Mouse (Mus musculus) NIH3T3 (cell line): ENCODE data around the gene Hikeshi.
A peak's percentile ranks its signal among the peaks of the same experiment; 100 is the strongest.

Experiments used
- DNase-seq: peaks from one replicate; pipeline ENCODE4 v3.0.0-alpha.2; 2012; ENCODE audit warnings: low read depth

Gene Hikeshi

DNA sequence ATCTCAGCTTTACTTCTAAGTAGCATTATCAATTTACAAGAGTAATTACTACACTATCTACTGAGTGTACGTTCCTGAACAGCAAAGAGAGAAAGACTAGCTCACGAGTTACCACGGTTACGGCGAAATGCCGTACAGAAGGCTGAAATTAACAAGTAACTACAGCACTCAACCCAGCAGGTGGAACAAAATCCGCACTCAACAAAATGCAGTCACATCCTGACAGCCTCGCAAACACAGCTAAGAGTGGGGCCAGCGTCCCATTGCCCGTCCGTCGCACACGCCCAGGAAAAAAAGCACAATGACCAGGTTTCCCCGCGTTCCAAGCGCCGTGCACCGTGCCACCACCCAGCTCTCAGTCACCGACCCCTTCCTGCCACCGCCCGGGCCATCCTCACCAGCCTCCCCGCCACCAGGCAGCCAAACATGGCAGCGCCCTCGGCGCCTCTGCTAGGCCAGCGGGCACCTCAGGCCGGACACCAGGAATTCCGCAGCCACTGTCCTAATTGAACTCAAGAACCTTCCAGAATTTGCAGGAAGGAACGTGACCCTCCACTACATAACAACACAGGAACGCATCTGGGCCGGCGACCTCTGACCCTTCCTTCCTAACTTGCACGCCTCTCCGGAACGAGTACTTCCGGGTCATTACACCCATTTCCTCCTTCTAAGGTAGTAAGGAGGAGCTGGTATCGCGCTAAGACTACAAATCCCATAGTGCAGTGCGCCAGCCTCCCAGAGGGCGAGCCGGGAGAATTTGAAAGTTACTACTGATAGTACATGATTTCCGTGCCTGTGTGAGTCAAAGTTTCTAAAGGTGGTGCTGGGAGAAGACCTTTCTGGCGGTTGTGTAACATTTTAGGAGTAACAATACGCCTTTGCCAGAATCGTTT lies at the start of gene Hikeshi:
TSS of gene Hikeshi (minus strand) at position 634 of the 893 bp plus-strand sequence.
- peak; percentile 97 for DNase-seq

DNA sequence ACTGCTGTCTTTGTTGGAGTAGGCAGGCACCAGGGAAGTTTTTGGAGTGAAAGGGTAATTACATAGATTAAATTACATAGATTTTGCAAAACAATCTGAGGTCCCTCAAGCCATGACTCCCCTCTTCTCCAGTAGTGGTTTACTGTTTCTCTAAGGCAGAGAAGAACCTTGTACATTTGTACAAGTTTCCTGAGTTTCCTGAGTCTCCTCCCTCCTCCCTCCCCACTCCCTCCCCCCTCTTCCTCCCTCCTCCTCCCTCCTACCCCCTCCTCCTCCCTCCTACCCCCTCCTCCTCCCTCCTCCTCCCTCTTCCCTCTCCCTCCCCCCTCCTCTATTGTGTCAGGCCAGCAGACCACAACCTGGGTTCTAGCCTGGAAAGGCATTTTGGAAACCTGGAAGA lies 43.4 kb upstream of the Hikeshi start:
- DNase-seq = no peak

DNA sequence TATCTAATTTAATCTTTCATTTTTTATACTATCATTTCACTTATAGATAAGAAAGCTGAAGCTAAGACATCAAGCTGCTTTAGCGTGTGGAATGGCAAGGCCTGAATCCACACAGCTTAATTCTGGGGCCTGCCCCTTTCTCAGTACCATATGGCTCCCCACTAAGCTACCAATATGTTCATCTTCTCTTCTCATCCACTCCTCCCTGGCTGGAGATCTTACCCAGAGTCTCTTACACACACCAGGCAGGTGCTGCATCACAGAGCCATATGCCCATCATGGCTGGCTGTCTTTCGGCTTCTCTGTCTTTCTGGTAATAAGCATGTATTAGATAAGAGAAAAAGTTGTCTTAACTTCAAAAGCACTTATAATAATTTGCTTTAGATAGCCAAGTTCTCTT lies 42.4 kb upstream of the Hikeshi start:
- DNase-seq = no peak

DNA sequence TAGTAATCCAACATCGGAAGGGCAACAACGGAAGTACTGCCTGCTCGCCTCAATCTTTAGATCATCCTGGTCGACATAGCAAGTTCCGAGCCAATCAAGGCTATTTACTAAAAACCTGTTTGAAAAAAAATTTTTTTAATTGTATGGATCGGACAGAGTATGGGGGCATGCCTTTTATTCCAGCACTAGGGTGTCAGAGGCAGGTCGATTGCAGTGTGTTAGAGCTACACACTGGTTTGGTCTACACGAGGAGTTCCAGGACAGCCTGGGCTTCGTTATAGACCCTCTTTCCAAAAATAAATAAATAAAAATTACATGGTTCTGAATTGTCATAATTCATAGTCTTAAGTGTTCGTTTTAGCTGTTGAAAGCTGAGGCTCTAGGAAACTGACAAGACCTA lies 40.6 kb upstream of the Hikeshi start:
- no peak for DNase-seq

DNA sequence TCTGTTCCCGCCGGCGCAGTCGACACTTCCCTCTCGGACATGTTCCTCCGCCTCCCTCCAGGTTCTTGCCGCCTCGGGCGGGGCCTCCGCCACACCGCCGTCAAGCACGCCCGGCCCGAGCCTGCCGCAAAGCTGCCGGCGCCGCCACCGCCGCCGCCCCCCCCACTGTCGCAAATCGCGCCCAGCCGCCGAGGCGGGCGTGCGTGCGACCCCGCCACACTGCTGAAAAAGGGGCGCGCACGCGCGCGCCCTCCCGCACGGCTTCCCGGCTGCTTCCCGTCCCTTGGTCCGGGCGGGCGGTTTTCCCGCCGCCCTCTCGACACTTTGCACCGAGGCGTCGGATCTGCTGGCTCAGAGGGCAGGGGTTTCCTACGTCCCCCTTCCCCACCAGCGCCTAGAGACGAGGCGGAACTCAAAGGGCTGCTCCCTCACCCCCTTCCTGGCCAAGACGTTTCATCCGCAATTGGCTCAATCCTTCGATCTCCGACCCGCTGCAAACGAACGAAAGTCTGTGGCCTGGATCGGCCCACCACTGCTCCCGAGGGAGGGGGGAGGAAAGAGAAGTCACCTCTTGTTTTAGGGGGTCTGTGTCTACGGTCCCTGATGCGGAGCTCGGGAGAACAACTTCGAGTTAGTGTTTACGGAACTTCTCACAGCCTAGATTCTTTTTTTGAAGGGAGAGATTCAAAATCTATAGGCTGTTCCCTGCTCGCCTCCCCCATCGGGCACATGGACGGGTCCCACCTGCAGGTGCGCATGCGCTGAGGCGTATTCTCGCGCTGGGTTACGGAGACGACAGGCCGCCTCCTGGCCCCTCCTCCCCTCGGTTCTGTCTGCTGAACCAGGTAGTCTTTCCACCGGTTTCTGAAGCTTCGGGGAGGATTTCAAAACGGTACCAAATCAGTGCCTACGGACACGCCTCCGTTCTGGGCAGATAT lies 39.8 kb upstream of the Hikeshi start, which contains the start of gene Eed:
TSS of gene Eed (minus strand) at position 499 of the 938 bp plus-strand sequence.
- peak; percentile 97 for DNase-seq

DNA sequence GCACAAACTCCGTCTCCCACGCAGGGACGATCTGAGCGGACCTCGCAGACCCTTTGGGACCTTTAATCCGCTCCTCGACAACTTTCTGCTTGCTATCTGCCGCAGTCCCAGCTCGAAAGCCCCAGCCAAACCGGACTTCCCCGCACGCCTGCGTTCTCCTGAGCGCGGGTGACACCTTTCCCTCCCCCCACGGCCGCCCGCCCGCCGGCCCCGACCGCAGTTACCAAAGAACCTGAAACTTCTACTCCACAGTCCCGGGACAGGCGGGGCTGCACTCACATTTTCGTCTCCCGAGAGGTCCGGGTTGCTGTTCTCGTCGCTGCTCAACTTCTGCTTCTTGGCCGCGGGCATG lies 39.1 kb upstream of the Hikeshi start:
- no peak for DNase-seq

DNA sequence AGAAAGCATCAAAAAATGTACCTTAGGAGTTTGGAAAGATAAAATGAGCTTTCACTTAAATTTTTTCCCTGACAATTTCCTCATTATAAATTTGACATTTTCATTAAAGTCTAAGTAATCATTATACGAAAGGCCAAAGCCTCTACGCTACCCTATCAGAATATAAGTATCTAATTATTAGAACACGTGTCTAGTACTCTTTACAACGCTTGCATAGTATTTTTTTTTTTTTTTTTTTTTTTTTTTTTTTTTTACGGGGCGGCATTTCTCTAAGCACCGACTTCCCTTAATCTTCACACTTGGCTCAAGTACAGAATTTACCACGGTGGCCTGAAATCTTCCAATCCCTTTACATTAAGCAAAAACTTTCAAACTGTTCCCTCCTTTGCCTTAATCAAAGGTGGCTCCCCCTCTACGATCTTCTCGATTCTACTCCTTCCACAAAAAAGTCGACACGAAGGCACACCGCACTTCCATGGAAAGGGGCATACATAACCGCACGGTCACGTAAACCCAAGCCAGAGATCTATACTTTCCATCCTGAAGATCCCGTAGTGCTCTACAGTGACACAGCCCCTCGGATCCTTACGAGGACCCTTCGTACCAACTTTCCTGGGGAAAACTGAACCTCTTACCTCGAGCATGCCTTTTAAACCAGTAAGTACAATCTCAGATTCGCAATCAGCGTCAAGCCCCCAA lies 38.6 kb upstream of the Hikeshi start:
- peak; percentile 36 for DNase-seq

DNA sequence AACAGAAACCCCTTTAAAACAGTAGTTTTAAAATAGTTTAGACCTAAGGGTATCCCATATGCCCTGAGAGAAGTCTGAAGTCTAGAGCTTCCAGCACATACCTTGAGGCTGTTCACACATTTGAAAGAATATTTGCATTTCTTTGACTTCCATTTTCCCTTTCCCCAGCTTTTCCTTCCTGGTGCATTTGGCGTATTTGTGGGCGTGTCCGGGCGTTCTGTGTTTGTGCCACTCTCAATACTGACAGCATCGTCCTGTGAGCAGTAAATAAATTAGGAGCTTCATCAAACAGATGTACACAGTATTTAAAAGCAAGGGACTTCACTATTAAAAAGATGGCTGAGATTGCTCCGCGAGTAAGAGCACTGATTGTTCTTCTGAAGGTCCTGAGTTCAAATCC lies 35.8 kb upstream of the Hikeshi start:
- no peak for DNase-seq

DNA sequence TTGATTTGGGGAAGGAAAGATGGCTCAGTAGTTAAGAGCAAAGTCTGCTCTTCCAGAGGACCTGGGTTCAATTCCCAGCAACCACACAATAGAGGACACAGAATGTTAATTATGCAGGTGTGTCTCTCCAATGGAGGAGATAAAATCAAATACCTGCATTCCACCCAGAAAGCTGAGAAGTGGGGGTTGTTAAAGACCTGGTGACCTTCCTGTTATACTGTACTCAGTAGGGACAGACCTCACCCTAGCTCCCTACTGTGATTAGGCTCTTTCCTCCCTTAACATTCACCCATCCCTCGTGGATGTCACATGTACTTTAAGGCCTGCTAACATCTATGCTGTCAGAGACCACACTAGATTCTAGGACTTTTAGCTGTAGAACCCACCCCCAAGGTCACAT lies 34.6 kb upstream of the Hikeshi start:
- DNase-seq = no peak

DNA sequence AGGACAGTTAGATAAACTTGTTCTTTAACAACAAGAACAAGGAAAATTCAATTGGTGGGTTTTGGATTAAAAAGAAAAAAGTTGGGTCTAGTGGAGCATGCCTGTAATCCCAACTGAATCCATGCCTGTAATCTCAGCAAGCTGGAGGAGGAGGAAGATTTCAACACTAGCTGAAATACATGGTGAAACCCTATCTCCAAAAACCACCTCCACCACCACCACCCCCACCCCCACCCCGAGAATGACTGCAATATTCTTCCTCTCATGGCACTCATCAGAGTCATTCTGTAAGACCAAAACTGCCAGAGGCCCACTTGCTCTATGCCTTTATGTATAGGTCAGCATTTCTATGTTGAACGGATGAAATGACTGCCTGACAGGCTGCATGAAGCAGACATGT lies 26.2 kb upstream of the Hikeshi start:
- DNase-seq = no peak

DNA sequence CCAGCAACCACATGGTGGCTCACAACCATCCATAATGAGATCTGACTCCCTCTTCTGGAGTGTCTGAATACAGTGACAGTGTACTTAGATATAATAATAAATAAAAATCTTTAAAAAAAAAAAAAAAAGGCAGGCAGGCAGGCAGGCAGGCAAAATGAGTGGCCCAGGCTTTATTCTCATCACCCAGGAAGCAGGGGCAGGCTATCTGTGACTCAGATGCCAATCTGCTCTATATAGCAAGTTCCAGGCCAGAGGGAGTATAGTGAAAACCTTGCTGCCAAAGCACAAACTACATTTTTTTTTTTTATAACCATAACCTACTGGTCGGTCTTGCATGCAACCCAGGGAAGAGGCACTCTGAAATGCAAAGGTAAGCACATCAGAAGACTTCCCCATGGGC lies 25.8 kb upstream of the Hikeshi start:
- no peak for DNase-seq

DNA sequence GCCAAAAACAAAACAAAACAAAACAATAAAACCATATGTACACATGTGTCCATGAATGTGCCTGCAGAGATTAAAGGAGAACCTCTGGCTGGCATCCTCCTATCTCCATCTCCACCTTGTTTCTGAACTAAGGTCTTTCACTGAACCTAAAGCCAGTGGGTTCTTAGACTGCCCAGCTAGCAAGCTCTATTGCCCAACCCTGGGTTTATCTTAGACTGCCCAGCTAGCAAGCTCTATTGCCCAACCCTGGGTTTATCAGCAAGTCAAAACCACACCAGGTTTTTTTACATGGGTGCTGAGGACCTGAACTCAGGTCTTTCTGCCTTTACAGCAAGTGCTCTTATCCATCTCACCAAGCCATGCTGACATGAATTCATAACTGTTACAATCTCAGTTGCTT lies 22.1 kb upstream of the Hikeshi start:
- DNase-seq = no peak

DNA sequence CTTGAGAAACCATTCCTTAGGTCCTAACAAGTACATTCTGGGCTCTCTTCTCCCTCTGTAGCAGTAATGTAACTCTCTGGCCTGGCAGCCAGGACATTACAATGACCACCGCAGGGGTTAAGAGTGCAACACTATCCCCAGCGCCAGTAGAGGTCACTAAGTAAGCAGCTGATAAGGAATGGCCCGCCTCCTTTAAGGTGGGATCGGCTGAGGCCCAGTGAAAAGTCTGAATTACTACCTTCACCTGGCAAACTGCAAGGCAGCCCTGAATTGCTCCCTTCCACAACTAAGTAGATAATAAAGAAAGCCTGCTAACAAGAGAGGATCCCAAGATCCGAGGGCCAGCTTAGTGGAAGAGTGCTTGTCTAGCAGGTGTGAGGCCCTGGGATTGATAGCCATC lies 16.3 kb upstream of the Hikeshi start:
- DNase-seq = no peak

DNA sequence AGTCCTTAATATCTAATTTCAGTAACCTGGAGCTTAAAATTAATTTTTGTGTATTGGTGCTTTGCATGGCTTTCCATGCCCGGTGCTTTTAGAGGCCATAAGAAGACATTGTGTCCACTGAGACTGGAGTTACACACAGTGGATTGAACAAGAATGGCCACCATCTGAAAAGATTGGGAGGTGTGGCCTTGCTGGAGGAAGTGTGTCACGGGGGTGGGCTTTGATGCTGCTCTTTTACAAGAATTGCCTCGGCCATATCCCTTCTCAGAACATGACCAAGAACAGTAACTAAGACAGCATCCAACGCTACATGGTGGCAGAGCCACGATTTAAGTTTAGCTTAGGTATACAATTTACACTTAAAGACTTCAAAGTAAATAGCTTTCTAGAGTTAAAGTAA lies 13.3 kb upstream of the Hikeshi start:
- DNase-seq = no peak

DNA sequence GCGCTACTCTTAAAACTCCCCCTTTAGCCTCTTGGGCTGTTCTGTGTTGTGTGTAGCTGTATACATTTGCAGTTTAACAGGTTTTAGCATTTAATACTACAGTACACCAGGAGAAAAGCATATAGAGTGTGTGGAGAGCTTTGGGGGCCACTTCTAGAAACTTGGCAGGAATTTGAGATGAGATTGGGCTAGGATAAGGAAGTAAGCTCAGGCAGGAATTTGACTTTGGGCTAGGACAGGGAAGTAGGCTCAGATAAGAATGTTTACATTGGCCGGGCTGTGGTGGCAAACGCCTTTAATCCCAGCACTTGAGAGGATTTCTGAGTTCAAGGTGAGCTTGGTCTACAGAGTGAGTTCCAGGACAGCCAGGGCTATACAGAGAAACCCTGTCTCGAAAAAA lies 8.4 kb upstream of the Hikeshi start:
- DNase-seq = no peak

DNA sequence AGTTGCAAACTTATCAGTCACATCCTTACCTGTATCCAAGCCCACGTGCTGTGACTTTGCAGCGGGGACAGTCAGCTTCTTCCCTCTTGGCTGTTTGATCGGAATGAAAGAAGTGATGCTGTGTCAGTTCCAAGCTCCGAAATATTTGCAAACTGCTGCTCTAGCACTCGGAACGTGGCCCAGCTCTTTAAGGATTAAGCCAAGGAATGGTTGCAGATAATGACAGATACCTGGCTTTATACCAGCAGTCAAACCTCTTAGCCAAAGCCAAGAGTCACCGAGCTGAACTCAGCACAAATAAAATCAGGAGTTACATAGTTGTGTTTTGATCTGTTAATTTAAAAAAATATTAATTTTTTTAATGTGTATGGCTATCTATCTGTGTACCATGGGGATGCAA lies 7.0 kb upstream of the Hikeshi start:
- peak; percentile 68 for DNase-seq

DNA sequence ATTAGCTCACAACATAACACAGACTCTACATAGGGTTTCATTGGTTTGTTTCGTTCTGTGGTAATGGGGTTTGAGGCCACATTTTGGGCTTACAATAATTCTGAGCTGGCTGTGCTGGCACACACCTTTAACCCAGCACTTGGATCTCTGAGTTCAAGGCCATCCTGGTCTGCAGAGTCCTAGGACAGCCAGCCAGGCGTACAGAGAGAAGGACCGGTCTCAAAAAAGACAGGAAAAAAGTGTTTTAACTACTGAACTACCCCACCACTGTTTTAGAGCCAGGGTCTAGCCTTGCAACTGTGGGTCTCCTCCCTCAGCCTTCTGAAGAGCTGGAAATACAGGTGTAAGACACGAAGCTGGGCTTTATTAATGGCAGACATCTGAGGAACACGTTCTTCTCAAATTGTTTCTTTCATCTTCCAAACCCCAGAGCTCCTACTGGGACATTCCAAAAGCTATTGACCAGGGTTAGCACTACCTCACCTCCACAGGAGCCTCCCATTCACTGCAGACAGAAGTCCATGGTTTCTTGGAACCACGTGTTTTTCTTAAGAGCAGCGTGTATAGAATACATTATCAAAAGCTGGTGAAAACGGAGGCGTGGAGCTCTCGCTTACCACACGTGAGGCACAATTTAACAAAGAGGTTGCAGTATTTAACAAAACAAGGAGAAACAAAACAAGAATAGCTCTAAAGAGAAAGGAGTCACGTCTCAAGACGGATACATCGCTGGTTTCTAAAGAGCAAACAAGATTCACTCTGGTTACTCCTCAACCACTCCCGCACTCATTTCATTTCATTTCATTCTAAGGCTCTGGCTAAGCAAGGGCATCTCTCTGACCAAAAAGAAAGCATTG lies 1.3 kb downstream of the Hikeshi start:
- peak; percentile 30 for DNase-seq

DNA sequence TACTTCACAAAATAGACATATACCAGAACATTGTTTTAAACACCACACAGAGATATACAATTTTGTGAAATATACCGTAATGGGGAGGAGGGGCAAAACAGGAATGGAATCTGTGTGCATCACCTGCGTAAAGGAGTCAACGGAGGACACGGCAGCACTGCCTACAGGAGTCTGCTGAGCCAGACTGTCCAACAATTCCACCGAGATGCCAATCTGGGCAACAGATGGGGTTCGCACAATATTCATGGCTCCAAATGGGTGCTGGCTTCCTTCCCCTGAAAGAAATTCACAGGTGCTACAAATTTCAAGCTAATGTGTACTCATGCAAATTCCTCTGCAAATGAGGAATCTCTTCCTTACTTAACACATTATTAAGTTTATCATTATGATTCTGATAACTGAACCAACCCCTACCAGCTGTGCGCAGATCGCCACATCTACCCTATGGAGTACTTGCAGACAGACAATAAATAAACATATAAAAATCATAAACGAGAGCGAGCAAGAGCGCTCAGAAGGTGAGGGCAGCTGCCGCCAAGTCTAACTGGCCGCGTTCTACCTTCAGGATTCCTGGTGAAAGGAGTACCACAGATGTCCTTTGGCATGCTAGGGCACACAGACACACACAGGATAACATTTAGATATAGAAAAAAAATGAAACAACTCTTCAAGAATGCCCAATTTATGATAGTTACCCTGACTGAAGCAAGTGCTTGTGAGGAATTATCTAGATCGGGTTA lies 17.4 kb downstream of the Hikeshi start:
- DNase-seq = no peak

DNA sequence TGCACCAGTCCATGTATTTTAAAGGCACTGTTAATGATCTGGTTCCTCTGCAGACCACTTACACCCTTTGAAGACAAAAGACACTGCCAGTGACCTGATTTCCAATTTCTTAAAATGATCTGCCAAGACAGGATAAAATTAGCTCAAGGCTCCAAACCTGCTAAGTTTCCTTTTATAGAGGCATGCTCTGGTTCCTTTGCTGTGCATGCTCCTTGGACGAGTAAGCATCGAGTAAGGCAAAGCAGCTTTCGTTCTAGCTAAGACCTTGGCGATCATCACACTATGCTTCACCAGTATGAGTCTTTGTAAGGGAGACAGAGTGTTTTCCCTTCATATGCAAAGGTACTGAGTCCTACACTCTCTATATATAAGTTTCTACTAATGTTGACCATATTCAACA lies 23.2 kb downstream of the Hikeshi start:
- peak; percentile 59 for DNase-seq

DNA sequence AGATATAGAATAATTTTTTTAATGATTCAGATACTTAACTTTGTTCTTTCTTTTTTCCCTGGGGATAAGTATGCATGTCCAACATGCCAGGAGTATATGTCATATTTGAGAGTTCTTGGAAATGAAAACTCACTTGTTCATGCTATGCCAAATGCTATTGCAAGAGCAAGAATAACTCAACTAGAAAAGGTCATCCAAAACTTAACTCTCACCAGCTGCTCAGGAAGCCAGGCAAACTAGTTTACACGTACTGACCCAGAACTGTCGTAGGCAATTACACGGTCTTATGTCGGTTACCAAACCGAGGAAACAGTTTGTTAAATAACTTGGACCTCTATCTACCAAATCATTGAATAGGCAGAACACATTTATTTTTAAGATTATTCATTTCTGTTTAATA lies 24.3 kb downstream of the Hikeshi start:
- DNase-seq = peak; percentile 91
